Mouse (Mus musculus) kidney, adult 2 months (tissue): ENCODE data around the gene Syne3. TPM values are rescaled to one million over a fixed set of nuclear protein-coding genes. Genes with fewer than 3 reads are reported as not detected.

Experiments used
- DNase-seq: peaks from one replicate; pipeline ENCODE4 v3.0.0; 2021
- H3K27ac ChIP-seq: fragments of 200-500 bp; 2 replicates; pipeline ENCODE4 v1.5.1; 2012; ENCODE audit warnings: low read depth, low read length, control low read depth, inconsistent platforms; ENCODE audit not compliant: insufficient read depth
- H3K27me3 ChIP-seq: fragments of 200-500 bp; replicated peaks from 2 replicates; pipeline ENCODE4 v1.6.1; 2012; ENCODE audit warnings: mild to moderate bottlenecking, moderate library complexity, low read length, inconsistent platforms; ENCODE audit not compliant: control insufficient read depth, insufficient read depth
- H3K36me3 ChIP-seq: fragments of 200-500 bp; 2 replicates; pipeline ENCODE4 v1.6.1; 2012; ENCODE audit warnings: mild to moderate bottlenecking, moderate library complexity, low read length, inconsistent platforms; ENCODE audit not compliant: control insufficient read depth, insufficient read depth
- H3K4me1 ChIP-seq: fragments of 200-500 bp; 2 replicates; pipeline ENCODE4 v1.6.1; 2011; ENCODE audit warnings: low read length; ENCODE audit not compliant: control insufficient read depth, insufficient read depth
- H3K4me3 ChIP-seq: fragments of 200-500 bp; 2 replicates; pipeline ENCODE4 v1.5.1; 2011; ENCODE audit warnings: mild to moderate bottlenecking, low read depth, low read length, control low read depth; ENCODE audit not compliant: insufficient read depth
- CTCF ChIP-seq: fragments of 200-500 bp; conservative IDR thresholded peaks from 2 replicates; pipeline ENCODE4 v1.5.1; 2011; ENCODE audit warnings: low read depth, mild to moderate bottlenecking, control low read depth, low read length, moderate library complexity, mixed read lengths; ENCODE audit not compliant: insufficient read depth, insufficient read length
- POLR2A ChIP-seq: fragments of 200-500 bp; IDR thresholded peaks from one replicate; pipeline ENCODE4 v1.6.1; 2011; ENCODE audit warnings: low read depth, low read length, control low read depth
- WGBS: fragments of 180-500 bp; shearing (Covaris S2); methylation state at CpG from one replicate; pipeline ENCODE4 v1.1.7; 2018; 5-methylcytosine and 5-hydroxymethylcytosine counted together
- polyA plus RNA-seq: library from polyadenylated mRNA; depleted of rRNA; stranded (reverse); fragments of >200 nt; gene quantifications from 2 replicates; pipeline ENCODE4 v1.2.3, GENCODE M21; 2012

The Syne3 gene
- polyA plus RNA-seq, 1 experiment, result 2.7 TPM

DNA sequence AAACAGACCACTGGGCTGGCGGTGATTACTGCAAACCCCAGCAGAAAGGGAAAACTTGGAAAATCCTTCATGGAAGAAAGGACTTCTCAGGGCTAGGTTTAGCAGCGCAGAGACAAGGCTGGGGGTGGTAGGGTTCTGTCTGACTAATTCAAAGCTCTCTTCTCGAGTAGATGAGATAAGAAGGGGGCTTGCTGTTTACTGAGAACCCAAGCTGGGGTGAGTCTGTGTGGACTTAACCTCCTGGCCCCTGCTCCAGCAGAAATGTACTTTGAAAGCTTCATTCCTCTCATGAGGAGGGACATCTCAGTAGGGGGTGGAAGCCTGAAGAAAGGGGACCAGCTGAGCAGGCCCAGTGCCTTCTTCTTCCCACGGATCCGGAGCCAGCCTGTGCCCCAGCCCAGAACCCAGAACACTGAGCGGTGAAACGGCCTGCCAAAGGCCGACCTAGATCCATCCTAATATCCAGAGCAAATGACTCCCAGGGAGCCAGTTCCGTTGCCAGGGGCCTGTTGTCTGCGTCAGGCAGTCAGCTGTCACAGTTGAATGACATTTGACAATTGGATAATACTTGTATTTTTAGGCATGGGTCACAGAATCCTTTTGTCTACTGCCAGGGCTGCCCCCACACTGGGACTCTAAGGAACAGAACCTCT is 97.2 kb downstream of the Syne3 start:
- peak; percentile 25 for DNase-seq
- TF ChIP-seq POLR2A (no peak), CTCF (no peak)
- no peaks in the 10 kb centered on the region for H3K36me3 ChIP-seq
- no peak overlapping the region for H3K27ac ChIP-seq
- peaks cover 11% of the 10 kb centered on the region; the same call in 1 of the 2 replicates for H3K4me1 ChIP-seq
- H3K4me3 ChIP-seq, result no peak overlapping the region
- no peaks in the 10 kb centered on the region for H3K27me3 ChIP-seq
- WGBS, result 39% methylated on average over 10 of the region's 10 CpGs

DNA sequence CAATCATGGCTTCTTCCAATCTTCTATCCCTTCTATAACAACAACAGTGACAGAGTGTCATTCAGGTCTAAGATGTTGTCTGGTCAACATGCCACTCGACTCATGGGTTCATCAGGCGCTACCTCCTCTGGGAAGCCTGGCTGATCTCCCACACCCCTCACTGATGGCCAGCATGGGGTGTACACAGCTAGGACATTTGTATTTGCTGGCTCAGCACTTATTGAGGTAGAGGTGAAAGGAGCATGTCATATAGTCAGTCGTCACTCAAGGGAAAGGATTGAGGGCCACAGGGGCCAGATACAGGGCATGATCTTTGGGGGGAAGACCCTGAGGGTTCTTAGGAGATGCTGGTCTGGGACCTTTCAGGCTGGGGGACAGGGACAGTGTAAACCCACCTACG is 99.9 kb downstream of the Syne3 start:
- DNase-seq, result no peak
- WGBS, result 89% methylated on average over 4 of the region's 4 CpGs
- Histone ChIP-seq H3K4me3 (no peak overlapping the region), H3K36me3 (no peaks in the 10 kb centered on the region), H3K27ac (no peak overlapping the region), H3K4me1 (peaks cover 11% of the 10 kb centered on the region; the same call in 1 of the 2 replicates), H3K27me3 (no peaks in the 10 kb centered on the region)
- no peak for TF ChIP-seq CTCF
- TF ChIP-seq POLR2A, result no peak

DNA sequence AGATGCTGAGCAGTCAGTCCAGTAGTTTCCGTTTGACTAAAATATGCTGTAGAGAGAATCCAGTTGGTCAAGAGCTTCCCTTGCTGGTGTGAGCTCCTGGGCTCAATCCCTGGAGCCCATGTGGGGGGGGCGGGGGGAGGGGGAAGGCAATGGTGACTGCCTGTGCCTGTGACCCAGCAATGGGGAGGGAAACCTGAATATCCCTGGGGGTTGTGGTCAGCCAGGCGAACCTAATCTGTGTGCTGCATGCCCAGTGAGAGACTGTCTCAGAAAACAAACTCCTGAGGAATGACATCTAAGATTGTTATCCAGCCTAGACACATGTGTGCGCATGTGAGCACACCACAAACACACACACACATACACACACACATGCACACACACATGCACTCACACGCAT is 100.6 kb downstream of the Syne3 start:
- no peaks in the 10 kb centered on the region for H3K36me3 ChIP-seq
- DNase-seq, result no peak
- no peak overlapping the region for H3K4me3 ChIP-seq
- no peak for TF ChIP-seq CTCF
- no peak for TF ChIP-seq POLR2A
- 62% methylated on average over 5 of the region's 5 CpGs for WGBS
- no peaks in the 10 kb centered on the region for H3K27me3 ChIP-seq
- H3K27ac ChIP-seq, result no peak overlapping the region
- H3K4me1 ChIP-seq, result peaks cover 12% of the 10 kb centered on the region

DNA sequence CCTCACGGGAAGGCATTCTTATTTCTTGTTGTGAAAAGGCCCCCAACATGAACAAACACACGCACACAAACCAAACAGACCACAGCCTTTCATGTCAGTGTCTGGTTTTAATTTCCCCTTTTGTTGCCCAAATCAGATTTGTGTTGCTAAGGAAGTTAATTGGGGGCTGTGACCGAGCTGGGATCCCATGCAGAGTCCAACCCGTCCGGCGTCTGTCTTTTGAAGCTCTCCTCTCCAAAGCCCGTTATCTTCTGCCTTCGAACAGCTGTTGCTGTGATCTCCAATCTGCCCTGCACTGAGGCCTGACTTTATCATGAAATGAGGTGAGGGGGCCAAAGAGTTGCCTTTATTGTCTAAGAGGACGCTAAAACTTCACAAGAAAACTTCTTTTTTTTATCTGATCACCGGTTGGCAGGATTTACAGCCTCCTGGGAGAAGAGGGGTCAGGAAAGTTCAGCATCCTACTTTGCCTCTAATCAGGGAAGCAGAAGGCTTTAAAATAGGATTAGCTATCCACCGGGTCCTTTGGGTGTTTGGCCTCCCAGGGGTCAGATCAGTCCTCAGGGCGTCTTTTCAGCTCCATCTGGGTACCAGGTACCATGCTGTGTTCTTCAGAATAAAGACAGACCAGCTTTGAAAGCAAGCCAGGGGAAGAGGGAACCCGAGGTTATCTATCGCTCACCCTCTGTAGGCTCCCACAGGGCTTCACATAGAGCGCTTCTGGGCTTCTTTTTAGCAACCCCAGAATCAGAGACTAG is 101.4 kb downstream of the Syne3 start:
- Histone ChIP-seq H3K27me3 (no peaks in the 10 kb centered on the region), H3K4me3 (no peak overlapping the region), H3K36me3 (no peaks in the 10 kb centered on the region), H3K4me1 (peaks cover 15% of the 10 kb centered on the region), H3K27ac (no peak overlapping the region)
- whole genome bisulfite sequencing, result 57% methylated on average over 15 of the region's 15 CpGs
- no peak for TF ChIP-seq POLR2A
- TF ChIP-seq CTCF, result no peak
- no peak for DNase-seq

DNA sequence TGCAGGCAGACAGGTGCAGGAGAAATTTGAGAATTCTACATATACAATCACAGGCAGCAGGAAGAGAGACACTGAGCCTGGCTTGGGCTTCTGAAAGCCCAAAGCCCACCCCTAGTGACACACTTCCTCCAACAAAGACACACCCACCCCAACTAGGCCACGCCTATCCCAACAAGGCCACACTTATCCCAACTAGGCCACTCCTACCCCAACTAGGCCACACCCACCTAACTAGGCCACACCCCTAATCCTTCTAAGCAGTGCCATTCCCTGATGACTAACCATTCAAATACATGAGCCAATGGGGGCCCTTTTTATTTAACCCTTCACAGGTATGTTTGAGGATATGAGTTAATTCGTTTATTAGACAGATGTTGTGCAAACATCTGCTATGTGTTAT is 102.5 kb downstream of the Syne3 start:
- no peak for DNase-seq
- Histone ChIP-seq H3K4me3 (no peak overlapping the region), H3K27me3 (no peaks in the 10 kb centered on the region), H3K4me1 (peaks cover 7% of the 10 kb centered on the region; the same call in 1 of the 2 replicates), H3K27ac (no peak overlapping the region), H3K36me3 (no peaks in the 10 kb centered on the region)
- 96% methylated on average over 2 of the region's 2 CpGs for WGBS
- TF ChIP-seq CTCF, result no peak
- TF ChIP-seq POLR2A, result no peak

DNA sequence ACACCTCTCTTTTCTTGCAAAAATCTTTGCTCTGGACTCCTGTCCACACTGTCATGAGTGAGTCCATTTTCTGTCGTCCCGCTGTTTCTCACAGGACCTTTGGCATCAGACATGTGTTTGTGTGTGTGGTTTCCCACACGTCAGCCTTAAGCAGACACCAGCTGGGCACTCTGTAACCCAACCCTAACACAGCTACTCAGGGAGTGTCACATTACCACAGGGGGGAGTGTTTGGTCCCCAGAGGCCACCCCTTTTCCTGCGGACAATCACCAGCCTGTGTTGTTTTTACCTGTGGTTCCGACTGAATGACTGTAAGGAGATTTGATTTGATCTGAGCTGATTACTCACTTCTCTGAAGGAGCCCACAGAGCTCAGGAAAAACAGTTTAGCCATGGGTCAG is 105.5 kb downstream of the Syne3 start:
- WGBS, result 18% methylated on average over 5 of the region's 5 CpGs
- peaks cover 14% of the 10 kb centered on the region; the same call in 1 of the 2 replicates for H3K4me1 ChIP-seq
- no peaks in the 10 kb centered on the region for H3K36me3 ChIP-seq
- no peak for TF ChIP-seq CTCF
- TF ChIP-seq POLR2A, result no peak
- H3K4me3 ChIP-seq, result no peak overlapping the region
- H3K27ac ChIP-seq, result 0 out of 2 replicates have a peak overlapping the region, but pooled peaks have one; percentile 20
- DNase-seq, result peak; percentile 47
- H3K27me3 ChIP-seq, result no peaks in the 10 kb centered on the region

DNA sequence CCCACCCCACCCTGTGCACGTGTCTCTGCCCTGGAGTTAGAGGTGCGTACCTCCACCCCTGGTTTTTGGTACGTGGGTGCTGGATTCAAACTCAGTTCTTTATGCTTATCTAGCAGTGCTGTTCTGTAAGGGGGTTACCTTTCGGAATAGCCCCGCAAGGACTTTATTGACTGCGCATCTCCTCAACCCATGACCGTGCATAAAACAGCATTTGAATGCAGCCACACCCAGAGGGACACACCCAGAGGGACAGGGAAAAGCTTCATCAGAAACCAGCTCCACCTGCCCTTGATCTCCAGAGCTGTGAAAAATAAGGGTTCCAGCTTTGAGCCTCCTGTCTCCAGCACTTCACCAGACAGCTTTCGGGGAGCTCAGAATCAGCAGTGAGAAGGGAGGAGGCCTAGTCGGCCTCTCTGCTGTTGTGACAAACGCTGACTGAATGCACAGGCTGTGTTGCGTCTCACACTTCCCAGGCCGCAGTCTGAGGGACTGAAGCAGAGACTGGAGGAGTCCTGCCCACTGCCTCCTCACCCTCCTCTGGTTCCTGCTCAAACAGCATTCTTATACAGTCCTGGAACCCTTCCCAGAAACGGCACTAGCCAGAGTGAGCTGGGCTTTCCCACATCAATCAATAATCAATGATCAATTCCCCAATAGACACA is 107.1 kb downstream of the Syne3 start:
- Histone ChIP-seq H3K27ac (no peak overlapping the region), H3K4me3 (no peak overlapping the region), H3K4me1 (peaks cover 26% of the 10 kb centered on the region), H3K27me3 (no peaks in the 10 kb centered on the region), H3K36me3 (no peaks in the 10 kb centered on the region)
- 83% methylated on average over 13 of the region's 13 CpGs for WGBS
- TF ChIP-seq POLR2A, result no peak
- TF ChIP-seq CTCF, result no peak
- no peak for DNase-seq
